Mouse (Mus musculus) regulatory T cell (primary cell): ENCODE results near the gene Cnot3.
"Not testable (repeated sequence)": the region's sequence is repeated elsewhere in the genome, so short reads cannot be mapped to it uniquely, and the experiment has no call there.

ENCODE experiments used
- in situ Hi-C: fragments of 300-600 bp; cut with MboI, MseI; formaldehyde crosslinking; loops from one replicate; pipeline ENCODE4 v1.15.1; 2025; ENCODE audit warnings: high pct_unique_total_duplicates

Gene Cnot3

GRCm38 (mm10) chr7:3644672-3645487 is at the start of gene Cnot3:
Gene Cnot3, plus strand, starts transcription at chr7:3645268.
- in situ Hi-C loops, result no loop called here

DNA sequence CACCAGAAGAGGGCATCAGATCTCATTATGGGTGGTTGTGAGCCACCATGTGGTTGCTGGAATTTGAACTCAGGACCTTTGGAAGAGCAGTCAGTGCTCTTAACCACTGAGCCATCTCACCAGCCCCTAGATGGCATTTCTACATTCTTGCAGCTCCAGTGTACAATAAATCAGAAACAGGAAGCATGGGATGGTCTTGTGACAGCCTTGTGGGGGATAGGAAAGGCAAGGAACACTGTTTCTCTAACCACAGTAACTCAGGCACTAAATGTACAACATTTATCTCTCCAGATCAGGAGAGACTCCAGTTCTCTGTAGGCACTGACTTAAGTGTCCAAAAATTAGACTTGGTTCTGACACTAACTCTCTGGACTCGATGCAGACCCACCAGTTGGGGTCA is 47.3 kb upstream of the Cnot3 start:
- in situ Hi-C loops, result not testable (repeated sequence)

DNA sequence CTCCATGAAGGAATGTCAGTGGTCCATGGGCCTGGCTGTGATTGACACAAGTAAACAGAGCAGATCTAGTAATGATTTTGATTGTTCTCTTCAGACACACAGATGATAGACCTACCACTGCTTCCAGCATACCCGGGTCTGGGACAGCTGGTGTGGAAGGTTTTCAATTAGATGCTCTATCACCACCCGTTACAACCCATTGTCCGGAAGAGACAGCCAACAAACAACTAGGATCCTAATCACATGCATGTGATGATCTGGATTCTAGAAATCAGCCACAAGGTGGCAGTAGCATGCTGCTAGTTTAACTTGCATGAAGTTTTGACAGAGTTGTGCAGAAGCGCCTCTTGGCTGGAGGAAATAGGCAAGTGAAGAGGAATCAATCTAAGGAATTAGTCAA is 43.9 kb upstream of the Cnot3 start:
- in situ Hi-C loops, result loop anchor here (25.0 kb wide), 2 partner anchors 236 to 536 kb away; partner anchors contain the start of genes Gm15448, Leng8 and Pira2

DNA sequence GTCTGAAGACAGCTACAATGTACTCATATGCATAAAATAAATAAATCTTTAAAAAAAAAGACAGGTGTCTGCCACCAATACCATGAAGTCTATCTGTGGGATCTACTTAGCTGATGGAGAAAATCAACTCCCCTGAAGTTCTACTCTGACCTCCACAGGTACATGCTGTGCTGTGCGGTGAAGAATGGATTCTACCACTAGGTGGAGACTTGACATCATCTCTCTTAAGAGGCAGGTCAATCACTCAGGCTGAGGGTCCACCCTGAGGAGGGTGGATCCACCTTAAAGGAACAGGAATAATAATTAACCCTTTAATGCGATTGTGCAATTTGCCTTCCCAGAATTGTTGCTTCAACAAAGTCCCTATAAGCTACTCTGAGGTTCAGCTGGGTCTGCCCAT is 38.3 kb upstream of the Cnot3 start:
- in situ Hi-C loops, result loop anchor here (25.0 kb wide), 2 partner anchors 231 to 531 kb away; partner anchors contain the start of genes Gm15448, Leng8 and Pira2

DNA sequence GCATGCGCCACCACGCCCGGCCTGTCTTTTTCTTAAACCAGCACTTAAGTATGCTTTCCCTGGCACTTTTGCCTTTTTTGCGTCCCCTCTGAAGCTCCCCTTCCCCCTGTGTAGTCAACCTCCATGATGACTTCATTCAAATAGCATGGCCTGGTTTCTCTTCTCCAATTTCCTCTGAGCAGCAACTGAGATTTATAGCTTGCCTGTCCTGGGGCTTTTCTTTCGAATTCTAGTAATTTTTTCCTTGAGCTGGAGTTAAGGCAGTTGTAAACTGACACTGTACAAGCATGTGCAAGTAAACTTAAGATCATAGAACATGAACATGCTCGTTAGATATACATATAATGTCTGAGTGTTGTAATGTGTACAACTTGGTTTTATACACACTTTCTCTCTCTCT is 37.7 kb upstream of the Cnot3 start:
- in situ Hi-C loops, result loop anchor here (25.0 kb wide), 2 partner anchors 230 to 530 kb away; partner anchors contain the start of genes Gm15448, Leng8 and Pira2

- in situ Hi-C loops, result loop anchor here (25.0 kb wide), 2 partner anchors 229 to 529 kb away; partner anchors contain the start of genes Gm15448, Leng8 and Pira2
Measured at GRCm38 (mm10) chr7:3608668-3609067, 36.4 kb upstream of the Cnot3 start.

GRCm38 (mm10) chr7:3609082-3609481 is 36.0 kb upstream of the Cnot3 start:
- in situ Hi-C loops, result loop anchor here (25.0 kb wide), 2 partner anchors 228 to 528 kb away; partner anchors contain the start of genes Gm15448, Leng8 and Pira2

DNA sequence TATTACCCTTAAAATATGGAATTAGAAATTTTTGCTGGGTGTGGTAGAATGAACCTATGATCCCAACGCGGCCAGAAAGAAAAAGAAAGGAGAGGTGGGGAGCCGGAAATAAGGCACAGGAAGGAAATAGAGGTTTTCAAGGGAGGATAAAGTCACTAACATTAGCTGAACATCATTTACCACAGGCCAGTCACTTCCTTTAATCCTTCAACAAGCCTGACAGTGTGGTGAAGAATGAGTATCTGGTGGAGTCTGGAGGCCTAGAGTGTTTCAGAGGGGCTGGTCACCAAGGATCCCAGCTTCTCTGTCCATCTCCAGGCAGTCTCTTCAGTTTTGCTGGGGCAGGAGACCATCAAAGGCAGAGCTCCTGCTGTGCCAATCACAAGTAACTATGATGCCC is 34.6 kb upstream of the Cnot3 start:
- in situ Hi-C loops, result loop anchor here (25.0 kb wide), 2 partner anchors 227 to 527 kb away; partner anchors contain the start of genes Gm15448, Leng8 and Pira2

GRCm38 (mm10) chr7:3611006-3611405 is 34.1 kb upstream of the Cnot3 start:
- in situ Hi-C loops, result loop anchor here (25.0 kb wide), 2 partner anchors 226 to 526 kb away; partner anchors contain the start of genes Gm15448, Leng8 and Pira2

GRCm38 (mm10) chr7:3614021-3614420 is 31.0 kb upstream of the Cnot3 start:
- in situ Hi-C loops, result loop anchor here (25.0 kb wide), 2 partner anchors 223 to 523 kb away; partner anchors contain the start of genes Gm15448, Leng8 and Pira2

DNA sequence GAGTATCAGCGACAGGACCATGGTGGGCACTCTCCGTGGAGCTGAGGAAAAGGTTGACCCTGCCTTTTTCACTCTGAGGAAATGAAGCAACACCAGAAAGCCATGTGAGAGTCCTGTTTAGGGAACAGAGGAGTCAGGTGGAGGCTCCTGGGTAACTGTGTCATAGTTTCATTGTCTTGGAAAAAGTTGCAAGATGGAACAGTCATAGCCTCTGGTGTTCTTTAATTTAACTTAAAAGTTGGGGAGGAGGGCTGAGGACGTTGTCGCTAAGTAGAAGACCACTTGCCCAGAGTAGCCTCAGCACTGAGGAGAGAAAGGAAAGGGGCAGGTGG is 29.0 kb upstream of the Cnot3 start, which contains the start of gene Oscar:
Gene Oscar (minus strand): TSS at position 101 of the 332 bp plus-strand sequence.
- in situ Hi-C loops, result loop anchor here (25.0 kb wide), 2 partner anchors 221 to 521 kb away; partner anchors contain the start of genes Gm15448, Leng8 and Pira2

DNA sequence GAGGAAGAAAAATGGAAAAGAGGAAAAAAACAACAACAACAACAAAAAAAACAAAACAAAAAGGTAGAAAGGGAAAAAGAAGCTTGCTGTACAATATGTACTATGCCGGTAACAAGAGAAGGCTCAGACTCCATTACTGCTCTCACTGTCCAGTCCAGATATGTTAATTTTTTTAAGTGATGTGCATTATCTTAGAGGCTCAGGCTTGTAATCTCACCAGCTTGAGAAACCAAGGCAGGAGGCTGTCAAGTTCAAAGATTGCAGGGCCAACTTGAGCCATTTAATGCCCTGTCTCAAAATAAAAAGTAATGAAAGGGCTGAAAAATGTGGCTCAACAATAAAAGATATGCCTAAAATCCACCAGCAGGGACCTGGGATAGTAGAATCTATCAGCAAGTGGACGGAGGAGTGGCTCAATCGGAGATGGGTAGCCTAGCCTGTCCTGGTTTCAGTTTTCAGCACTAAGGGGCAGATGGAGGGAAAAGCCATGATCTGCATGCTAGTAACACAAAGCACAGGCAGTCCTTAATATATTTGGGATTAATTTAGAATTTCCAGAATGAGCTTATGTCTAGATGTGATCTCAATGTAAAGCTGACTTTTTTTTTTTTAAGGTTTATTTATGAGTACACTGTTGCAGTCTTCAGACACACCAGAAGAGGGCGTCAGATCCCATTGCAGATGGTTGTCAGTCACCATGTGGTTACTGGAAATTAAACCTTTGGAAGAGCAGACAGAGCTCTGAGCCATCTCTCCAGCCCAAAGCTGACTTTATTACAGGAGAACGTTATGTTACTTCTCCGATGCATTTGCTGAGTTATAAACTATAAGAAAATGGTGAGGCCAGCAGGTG is 28.5 kb upstream of the Cnot3 start:
- in situ Hi-C loops, result loop anchor here (25.0 kb wide), 2 partner anchors 221 to 521 kb away; partner anchors contain the start of genes Gm15448, Leng8 and Pira2

GRCm38 (mm10) chr7:3617242-3617995 is 27.6 kb upstream of the Cnot3 start, which contains the start of gene Ndufa3:
Gene Ndufa3, plus strand, starts transcription at chr7:3617373.
- in situ Hi-C loops, result loop anchor here (25.0 kb wide), 2 partner anchors 220 to 520 kb away; partner anchors contain the start of genes Gm15448, Leng8 and Pira2

DNA sequence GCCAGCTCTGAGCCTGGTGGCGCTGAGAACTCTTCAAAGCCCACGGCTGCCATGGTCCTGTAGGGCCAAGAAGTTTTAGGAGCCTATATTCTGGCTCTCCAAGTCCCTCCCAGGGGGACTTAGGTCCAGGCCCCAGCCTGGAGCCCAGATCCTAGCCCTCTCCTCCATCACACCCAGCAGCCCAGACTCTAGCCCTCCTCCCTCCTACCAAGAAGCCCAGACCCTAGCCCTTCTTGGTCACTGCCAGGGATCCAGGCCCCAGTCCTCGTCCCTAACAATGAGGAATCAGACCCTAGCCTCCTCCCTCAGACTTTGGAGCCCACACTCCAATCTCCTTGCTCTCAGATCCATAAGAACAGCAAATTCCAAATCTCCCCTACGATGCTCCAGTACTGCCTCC is 16.0 kb upstream of the Cnot3 start:
- in situ Hi-C loops, result no loop called here

GRCm38 (mm10) chr7:3629543-3630477 is 15.3 kb upstream of the Cnot3 start, which contains the start of the genes Tfpt and Prpf31:
Gene Tfpt, minus strand, starts transcription at chr7:3629929.
Gene Prpf31, plus strand, starts transcription at chr7:3629985.
- in situ Hi-C loops, result loop anchor here (5.0 kb wide), 1 partner anchor 72 kb away; the partner anchor contains the start of gene Rps9

DNA sequence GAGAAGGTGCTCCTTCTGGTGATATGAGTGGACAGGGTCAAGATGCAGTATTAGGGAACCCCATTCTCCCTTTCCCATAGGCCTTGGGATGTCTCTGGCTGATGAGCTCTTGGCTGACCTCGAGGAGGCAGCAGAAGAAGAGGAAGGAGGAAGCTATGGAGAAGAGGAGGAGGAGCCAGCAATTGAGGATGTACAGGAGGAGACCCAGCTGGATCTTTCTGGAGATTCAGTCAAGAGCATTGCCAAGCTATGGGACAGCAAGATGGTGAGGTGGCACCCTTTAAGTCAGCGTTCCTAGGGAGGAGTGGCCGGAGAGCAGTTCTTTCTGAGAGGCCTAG is 14.6 kb upstream of the Cnot3 start:
- in situ Hi-C loops, result loop anchor here (5.0 kb wide), 1 partner anchor 72 kb away; the partner anchor contains the start of gene Rps9

- in situ Hi-C loops, result no loop called here
Measured at GRCm38 (mm10) chr7:3643412-3643811, 1.7 kb upstream of the Cnot3 start.

DNA sequence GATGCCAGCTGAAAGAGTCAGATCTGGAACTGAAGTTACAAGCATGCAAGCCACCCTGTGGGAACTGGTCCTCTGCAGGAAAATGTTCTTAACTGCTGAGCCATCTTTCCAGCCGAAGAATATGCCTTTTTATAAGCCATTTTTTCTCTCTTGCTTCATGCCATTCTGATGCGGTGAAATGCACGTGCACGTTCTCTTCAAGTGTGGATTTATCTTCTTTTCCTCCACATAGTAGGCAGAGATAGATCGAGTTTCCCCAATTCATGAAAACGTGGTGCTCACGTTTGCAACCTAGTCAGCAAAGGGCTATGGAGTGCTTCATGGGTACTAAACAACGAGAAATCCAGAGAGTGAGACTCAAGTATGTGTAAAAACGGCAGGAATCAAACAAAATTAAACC is 1.2 kb upstream of the Cnot3 start:
- in situ Hi-C loops, result no loop called here

DNA sequence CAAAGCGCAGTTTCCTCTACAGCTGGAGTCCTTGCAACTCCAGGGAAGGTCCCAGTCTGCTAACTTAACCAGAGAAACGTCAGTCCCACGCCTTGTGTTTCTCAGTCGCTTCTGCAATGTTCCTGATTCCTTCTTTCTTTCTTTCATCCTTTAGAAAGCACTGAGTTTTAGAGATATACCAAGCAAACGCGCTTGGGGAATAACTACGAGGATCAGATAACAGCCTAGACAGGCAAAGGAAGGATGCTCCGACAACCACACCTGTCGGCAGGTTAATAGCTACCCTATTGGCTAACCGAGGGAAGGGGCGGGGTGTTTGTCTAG is 758 bp upstream of the Cnot3 start:
- in situ Hi-C loops, result no loop called here
